Mouse (Mus musculus): Measurements from ENCODE around the gene Mrpl38. TPM values are rescaled to one million over a fixed set of nuclear protein-coding genes. Genes with fewer than 3 reads are reported as not detected.
A peak's percentile ranks its signal among the peaks of the same experiment; 100 is the strongest.

The Mrpl38 gene
- polyA plus RNA-seq (2014; fragmentation: Nextera tagmentation; extraction: Ambion mirVana) = 99.8 and 102 TPM in 2 replicates

DNA sequence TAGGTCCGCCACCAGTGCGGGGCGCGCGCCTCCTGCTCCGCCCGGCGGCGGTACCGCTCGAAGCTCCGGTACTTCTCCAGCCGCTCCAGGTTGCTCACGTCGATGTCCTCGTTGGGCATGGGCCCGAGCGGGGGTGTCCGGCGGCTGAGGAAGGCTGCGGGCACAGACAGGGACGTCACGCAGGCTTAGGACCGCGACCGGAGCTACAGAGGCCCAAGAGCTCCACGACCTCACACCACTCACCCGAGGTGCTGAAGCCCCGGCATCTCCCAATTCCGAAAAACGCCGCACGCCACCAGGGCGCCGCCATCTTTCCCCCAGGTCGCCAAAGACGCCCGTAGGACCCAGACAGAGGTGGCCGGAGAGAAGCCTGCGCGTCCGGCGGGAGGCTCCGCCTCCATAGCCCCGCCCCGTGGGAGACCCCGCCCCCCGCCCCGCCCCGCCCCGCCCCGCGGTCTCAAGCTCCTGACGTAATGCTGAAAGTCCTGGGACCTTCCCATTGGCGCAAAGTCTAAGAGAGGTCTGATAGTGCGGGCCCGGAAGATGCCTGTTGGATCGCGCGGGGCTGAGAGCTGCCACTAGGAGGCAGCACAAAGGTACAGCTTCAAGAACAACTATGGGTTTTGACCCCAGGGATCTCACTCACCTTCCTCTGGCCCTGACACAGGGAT lies at the start of gene Mrpl38:
Gene Mrpl38, minus strand, starts transcription at position 401 of the 671 bp plus-strand sequence.
- ATAC-seq (ENCODE audit: insufficient read depth, low FRiP score, low TSS enrichment) = peak; percentile 94
- Histone ChIP-seq H3K4me3 (ENCODE audit: low read depth, low read length) (peak within 1 kb of the TSS; percentile 95), H3K9me3 (ENCODE audit: control insufficient read depth, low read length) (no peaks in the 10 kb centered on the region), H3K9ac (ENCODE audit: low read length) (peak within 1 kb of the TSS; percentile 78), H3K27ac (ENCODE audit: low read depth, low read length) (peak within 1 kb of the TSS; percentile 61), H3K4me1 (ENCODE audit: control insufficient read depth, insufficient read depth, low read length) (peaks cover 6% of the 10 kb centered on the region), H3K27me3 (ENCODE audit: control insufficient read depth, insufficient read depth, low read length) (no peaks in the 10 kb centered on the region), H3K4me2 (ENCODE audit: low read depth) (peak within 1 kb of the TSS; percentile 66), H3K36me3 (ENCODE audit: control insufficient read depth, insufficient read depth, low read length) (peaks cover 5% of the 10 kb centered on the region)
- 0% methylated on average over 60 of the region's 60 CpGs for WGBS
- DNase-seq (ENCODE audit: low spot score) = peak; percentile 93

DNA sequence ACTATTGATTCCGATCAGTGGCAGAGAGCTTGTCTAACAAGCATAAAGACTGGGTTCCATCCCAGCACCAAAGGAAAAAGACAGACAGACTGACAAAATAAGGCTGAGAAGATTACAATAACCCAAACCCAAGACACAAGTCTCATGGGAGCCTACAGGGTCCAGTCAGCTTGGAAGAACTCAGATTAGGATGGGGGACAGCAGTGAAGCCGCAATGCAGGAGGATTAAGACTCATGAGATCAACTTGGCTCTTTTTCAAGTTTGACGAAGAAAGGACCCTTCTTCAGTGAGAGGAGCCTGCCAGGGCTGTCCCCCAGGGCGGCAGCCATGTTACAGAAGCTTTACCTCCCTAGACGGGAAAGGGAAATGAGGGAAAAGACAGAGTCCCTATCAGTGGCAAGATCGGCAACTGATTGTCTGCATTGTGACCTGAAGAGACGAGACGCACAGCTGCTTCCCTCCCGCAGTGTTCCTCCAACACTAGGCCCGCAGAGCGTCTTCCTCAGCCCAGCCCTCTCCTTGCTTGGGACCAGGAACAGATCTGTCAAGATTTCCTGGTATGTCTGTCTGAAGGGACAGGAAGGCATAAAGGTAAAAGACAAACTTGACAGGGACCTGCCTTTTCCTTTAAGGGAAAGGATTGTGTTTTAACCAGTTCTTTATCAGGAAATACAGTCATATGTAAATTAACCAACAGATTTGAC lies 48.7 kb upstream of the Mrpl38 start:
- peaks cover 2% of the 10 kb centered on the region; the same call in 1 of the 2 replicates for H3K36me3 ChIP-seq (ENCODE audit: control insufficient read depth, insufficient read depth, low read length)
- H3K9me3 ChIP-seq (ENCODE audit: control insufficient read depth, low read length) = no peaks in the 10 kb centered on the region
- H3K27me3 ChIP-seq (ENCODE audit: control insufficient read depth, insufficient read depth, low read length) = no peaks in the 10 kb centered on the region
- no peak overlapping the region for H3K4me3 ChIP-seq (ENCODE audit: low read depth, low read length)
- no peak overlapping the region for H3K9ac ChIP-seq (ENCODE audit: low read length)
- 54% methylated on average over 11 of the region's 11 CpGs for WGBS
- no peaks in the 10 kb centered on the region for H3K4me1 ChIP-seq (ENCODE audit: control insufficient read depth, insufficient read depth, low read length)
- H3K27ac ChIP-seq (ENCODE audit: low read depth, low read length) = no peak overlapping the region
- H3K4me2 ChIP-seq (ENCODE audit: low read depth) = no peak overlapping the region
- no peak for ATAC-seq (ENCODE audit: insufficient read depth, low FRiP score, low TSS enrichment)
- no peak for DNase-seq (ENCODE audit: low spot score)

DNA sequence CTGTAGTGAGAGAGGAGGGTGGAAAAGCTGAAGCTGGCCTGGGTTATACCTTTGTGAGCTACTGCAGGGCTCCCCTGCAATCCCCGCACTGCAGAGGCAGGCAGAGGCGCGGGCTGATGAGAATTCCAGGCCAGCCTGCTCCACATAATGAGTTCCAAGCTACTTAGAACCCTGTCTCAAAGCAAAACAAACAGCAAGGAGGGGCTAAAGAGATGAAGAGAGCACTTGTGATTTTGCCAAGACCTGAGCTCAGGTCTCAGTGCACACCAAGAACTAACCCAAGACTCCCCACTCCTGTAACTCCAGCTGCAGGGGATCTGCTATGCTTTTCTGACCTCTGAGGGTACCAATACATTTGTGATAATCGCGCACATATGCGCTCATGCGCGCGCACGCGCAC lies 47.7 kb upstream of the Mrpl38 start:
- no peak for DNase-seq (ENCODE audit: low spot score)

DNA sequence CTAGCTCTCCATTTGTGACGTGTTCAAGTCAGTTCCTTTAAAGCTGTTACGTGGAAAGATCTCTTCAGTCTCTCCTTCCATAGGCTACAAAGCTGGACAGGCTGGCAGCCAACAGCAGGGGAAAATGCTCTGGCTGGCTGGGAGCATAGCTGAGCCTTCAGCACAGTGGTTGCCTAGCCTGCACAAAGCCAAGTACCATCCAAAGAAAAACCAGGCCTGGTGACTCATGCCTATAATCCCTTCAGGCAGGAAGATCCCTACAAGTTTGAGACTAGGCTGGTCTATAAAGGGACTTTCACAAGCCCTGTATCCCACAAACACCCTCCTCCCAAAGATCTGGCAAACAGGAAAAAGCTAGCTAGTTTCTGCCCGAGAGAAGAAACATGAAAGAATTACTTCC lies 47.2 kb upstream of the Mrpl38 start:
- no peak for DNase-seq (ENCODE audit: low spot score)
- ATAC-seq (ENCODE audit: insufficient read depth, low FRiP score, low TSS enrichment) = no peak
- no peak overlapping the region for H3K4me3 ChIP-seq (ENCODE audit: low read depth, low read length)
- no peaks in the 10 kb centered on the region for H3K4me1 ChIP-seq (ENCODE audit: control insufficient read depth, insufficient read depth, low read length)
- no peaks in the 10 kb centered on the region for H3K27me3 ChIP-seq (ENCODE audit: control insufficient read depth, insufficient read depth, low read length)
- no peaks in the 10 kb centered on the region for H3K9me3 ChIP-seq (ENCODE audit: control insufficient read depth, low read length)
- no peak overlapping the region for H3K4me2 ChIP-seq (ENCODE audit: low read depth)
- H3K36me3 ChIP-seq (ENCODE audit: control insufficient read depth, insufficient read depth, low read length) = peaks cover 2% of the 10 kb centered on the region; the same call in 1 of the 2 replicates
- 88% methylated on average over 3 of the region's 3 CpGs for WGBS
- no peak overlapping the region for H3K9ac ChIP-seq (ENCODE audit: low read length)
- no peak overlapping the region for H3K27ac ChIP-seq (ENCODE audit: low read depth, low read length)

More for the DNA sequence above, 47.7 kb upstream of the Mrpl38 start:
- Histone ChIP-seq H3K4me2 (ENCODE audit: low read depth) (no peak overlapping the region), H3K4me3 (ENCODE audit: low read depth, low read length) (no peak overlapping the region), H3K27ac (ENCODE audit: low read depth, low read length) (no peak overlapping the region), H3K9ac (ENCODE audit: low read length) (no peak overlapping the region), H3K4me1 (ENCODE audit: control insufficient read depth, insufficient read depth, low read length) (no peaks in the 10 kb centered on the region), H3K36me3 (ENCODE audit: control insufficient read depth, insufficient read depth, low read length) (peaks cover 2% of the 10 kb centered on the region; the same call in 1 of the 2 replicates), H3K9me3 (ENCODE audit: control insufficient read depth, low read length) (no peaks in the 10 kb centered on the region), H3K27me3 (ENCODE audit: control insufficient read depth, insufficient read depth, low read length) (no peaks in the 10 kb centered on the region)
- no peak for ATAC-seq (ENCODE audit: insufficient read depth, low FRiP score, low TSS enrichment)
- WGBS = 85% methylated on average over 11 of the region's 11 CpGs

DNA sequence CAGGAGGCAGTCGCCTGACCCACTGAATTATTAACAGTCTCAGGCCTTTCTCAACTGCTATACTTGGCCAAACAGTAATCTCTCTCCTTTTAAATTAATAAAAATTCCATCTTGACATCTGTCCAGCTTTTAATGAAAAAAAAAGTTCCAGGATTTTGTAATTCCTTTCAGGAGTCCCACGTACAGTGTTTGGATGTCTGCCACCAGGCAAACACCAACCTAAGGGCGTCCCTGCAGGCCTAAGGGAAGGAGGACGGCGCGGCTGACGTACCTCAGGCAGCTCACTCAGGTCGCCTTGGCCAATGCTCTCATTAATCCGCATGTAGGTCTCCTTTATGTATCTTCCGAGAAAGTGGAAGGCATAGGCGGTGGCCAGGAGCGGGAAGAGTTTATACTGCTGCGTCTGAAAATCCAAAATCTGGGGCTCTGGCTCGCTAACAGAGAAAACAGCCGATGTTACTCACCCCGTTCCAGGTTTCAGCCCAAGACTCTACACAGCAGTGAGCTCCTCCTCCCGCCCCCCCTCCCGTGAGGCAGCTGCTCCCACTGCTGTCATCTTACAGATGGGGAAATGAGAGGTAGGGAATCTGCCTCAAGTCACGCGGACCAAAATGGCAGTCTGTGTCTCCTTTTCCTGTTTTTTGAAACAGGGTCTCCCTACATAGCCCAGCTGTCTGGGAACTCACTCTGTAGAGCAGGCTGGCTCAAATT lies 39.9 kb upstream of the Mrpl38 start:
- Histone ChIP-seq H3K27me3 (ENCODE audit: control insufficient read depth, insufficient read depth, low read length) (no peaks in the 10 kb centered on the region), H3K4me3 (ENCODE audit: low read depth, low read length) (no peak overlapping the region), H3K9ac (ENCODE audit: low read length) (no peak overlapping the region; the same call in 1 of the 2 replicates), H3K4me1 (ENCODE audit: control insufficient read depth, insufficient read depth, low read length) (no peaks in the 10 kb centered on the region), H3K9me3 (ENCODE audit: control insufficient read depth, low read length) (no peaks in the 10 kb centered on the region), H3K27ac (ENCODE audit: low read depth, low read length) (no peak overlapping the region), H3K36me3 (ENCODE audit: control insufficient read depth, insufficient read depth, low read length) (peaks cover 11% of the 10 kb centered on the region), H3K4me2 (ENCODE audit: low read depth) (no peak overlapping the region)
- WGBS = 90% methylated on average over 20 of the region's 20 CpGs
- no peak for DNase-seq (ENCODE audit: low spot score)
- ATAC-seq (ENCODE audit: insufficient read depth, low FRiP score, low TSS enrichment) = no peak

DNA sequence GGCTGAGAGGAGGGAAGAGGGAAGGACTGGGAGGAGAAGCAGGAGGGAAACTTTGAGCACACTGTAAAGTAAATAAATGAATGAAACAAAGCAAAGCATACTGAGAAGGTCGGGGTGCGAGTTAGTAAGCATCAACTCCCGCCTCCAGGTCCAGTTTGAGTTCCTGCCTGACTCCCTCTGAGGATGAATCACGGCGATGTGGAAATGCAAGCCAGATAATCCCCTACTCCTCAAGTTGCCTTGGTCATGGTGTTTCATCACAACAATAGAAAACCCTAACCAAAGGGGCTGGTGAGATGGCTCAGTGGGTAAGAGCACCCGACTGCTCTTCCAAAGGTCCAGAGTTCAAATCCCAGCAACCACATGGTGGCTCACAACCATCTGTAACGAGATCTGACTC lies 37.3 kb upstream of the Mrpl38 start:
- Histone ChIP-seq H3K4me3 (ENCODE audit: low read depth, low read length) (no peak overlapping the region), H3K4me2 (ENCODE audit: low read depth) (no peak overlapping the region), H3K36me3 (ENCODE audit: control insufficient read depth, insufficient read depth, low read length) (peaks cover 11% of the 10 kb centered on the region), H3K9me3 (ENCODE audit: control insufficient read depth, low read length) (no peaks in the 10 kb centered on the region), H3K4me1 (ENCODE audit: control insufficient read depth, insufficient read depth, low read length) (no peaks in the 10 kb centered on the region), H3K27me3 (ENCODE audit: control insufficient read depth, insufficient read depth, low read length) (no peaks in the 10 kb centered on the region), H3K9ac (ENCODE audit: low read length) (no peak overlapping the region), H3K27ac (ENCODE audit: low read depth, low read length) (no peak overlapping the region)
- 81% methylated on average over 7 of the region's 7 CpGs for WGBS
- DNase-seq (ENCODE audit: low spot score) = no peak
- ATAC-seq (ENCODE audit: insufficient read depth, low FRiP score, low TSS enrichment) = no peak

DNA sequence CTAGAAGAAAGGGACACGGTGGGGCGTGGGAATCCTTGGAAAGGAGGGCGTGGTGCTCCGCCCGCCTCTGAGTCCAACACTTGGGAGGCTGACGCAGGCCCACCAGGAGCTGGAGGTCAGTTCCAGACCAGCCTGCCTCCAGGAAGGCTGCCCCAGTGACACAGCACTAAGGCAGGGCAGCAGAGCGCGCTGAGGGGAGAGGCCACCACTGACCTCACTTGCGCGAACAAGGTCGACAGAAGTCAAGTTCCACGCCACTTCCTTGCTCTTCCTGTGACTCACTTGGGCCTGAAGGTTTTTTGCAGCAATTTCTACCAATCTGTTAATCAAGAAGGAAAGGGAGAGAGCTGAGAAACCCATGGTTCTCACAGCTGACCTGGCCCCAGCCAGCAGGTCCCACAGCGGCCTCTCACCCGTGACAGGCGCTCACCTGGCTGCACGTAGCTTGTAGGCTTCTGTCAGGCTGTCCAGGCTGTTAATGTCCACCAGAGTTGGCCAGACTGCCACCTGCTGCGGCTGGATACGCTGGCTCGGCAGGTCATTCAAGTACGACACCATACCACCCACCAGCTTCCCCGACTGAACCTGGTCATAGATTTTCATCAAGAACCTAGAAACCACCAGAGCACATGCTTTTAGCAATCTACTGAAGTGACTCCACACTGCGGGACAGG lies 36.2 kb upstream of the Mrpl38 start:
- Histone ChIP-seq H3K4me1 (ENCODE audit: control insufficient read depth, insufficient read depth, low read length) (no peaks in the 10 kb centered on the region), H3K36me3 (ENCODE audit: control insufficient read depth, insufficient read depth, low read length) (peaks cover 11% of the 10 kb centered on the region), H3K9me3 (ENCODE audit: control insufficient read depth, low read length) (no peaks in the 10 kb centered on the region), H3K27ac (ENCODE audit: low read depth, low read length) (no peak overlapping the region), H3K4me2 (ENCODE audit: low read depth) (no peak overlapping the region), H3K27me3 (ENCODE audit: control insufficient read depth, insufficient read depth, low read length) (no peaks in the 10 kb centered on the region), H3K4me3 (ENCODE audit: low read depth, low read length) (no peak overlapping the region), H3K9ac (ENCODE audit: low read length) (no peak overlapping the region)
- ATAC-seq (ENCODE audit: insufficient read depth, low FRiP score, low TSS enrichment) (no peak), DNase-seq (ENCODE audit: low spot score) (no peak)
- 91% methylated on average over 22 of the region's 22 CpGs for WGBS

DNA sequence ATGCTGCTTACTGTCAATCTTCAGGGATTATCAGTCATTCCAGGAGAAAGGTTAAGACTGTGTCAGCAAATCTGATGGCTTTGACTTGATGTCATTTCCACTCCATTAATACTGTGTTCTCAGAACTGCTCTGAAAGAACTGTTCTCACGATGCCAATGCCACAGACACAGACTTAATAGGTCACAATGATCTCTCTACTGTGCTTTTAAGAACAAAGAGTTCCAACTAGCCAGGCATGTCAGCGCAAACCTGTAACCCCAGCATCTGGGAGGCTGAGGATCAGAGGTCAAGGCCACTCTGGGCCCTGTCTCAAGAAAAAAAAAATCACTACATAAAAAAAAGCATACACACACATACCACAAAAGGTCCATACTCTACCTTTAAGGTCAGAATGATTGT lies 33.3 kb upstream of the Mrpl38 start:
- H3K4me3 ChIP-seq (ENCODE audit: low read depth, low read length) = no peak overlapping the region
- H3K4me1 ChIP-seq (ENCODE audit: control insufficient read depth, insufficient read depth, low read length) = peaks cover 2% of the 10 kb centered on the region; the same call in 1 of the 2 replicates
- WGBS = 86% methylated on average over 2 of the region's 2 CpGs
- H3K9me3 ChIP-seq (ENCODE audit: control insufficient read depth, low read length) = no peaks in the 10 kb centered on the region
- H3K27me3 ChIP-seq (ENCODE audit: control insufficient read depth, insufficient read depth, low read length) = no peaks in the 10 kb centered on the region
- peaks cover 8% of the 10 kb centered on the region for H3K36me3 ChIP-seq (ENCODE audit: control insufficient read depth, insufficient read depth, low read length)
- H3K27ac ChIP-seq (ENCODE audit: low read depth, low read length) = no peak overlapping the region
- H3K9ac ChIP-seq (ENCODE audit: low read length) = no peak overlapping the region
- DNase-seq (ENCODE audit: low spot score) (no peak), ATAC-seq (ENCODE audit: insufficient read depth, low FRiP score, low TSS enrichment) (no peak)
- H3K4me2 ChIP-seq (ENCODE audit: low read depth) = no peak overlapping the region

Data from neural tube, embryonic 11.5 days (tissue).